Mouse (Mus musculus) adrenal gland, adult 8-10 months (tissue): ENCODE measurements at regions not wholly inside any gene's neighbourhood (a gene's known extent, or its start where the extent isn't known, plus 50 kb on each side); places are given as distances from the start of the nearest gene placed in this dataset.

Source experiments
- DNase-seq: peaks from one replicate; pipeline ENCODE4 v3.0.0; 2022

DNA sequence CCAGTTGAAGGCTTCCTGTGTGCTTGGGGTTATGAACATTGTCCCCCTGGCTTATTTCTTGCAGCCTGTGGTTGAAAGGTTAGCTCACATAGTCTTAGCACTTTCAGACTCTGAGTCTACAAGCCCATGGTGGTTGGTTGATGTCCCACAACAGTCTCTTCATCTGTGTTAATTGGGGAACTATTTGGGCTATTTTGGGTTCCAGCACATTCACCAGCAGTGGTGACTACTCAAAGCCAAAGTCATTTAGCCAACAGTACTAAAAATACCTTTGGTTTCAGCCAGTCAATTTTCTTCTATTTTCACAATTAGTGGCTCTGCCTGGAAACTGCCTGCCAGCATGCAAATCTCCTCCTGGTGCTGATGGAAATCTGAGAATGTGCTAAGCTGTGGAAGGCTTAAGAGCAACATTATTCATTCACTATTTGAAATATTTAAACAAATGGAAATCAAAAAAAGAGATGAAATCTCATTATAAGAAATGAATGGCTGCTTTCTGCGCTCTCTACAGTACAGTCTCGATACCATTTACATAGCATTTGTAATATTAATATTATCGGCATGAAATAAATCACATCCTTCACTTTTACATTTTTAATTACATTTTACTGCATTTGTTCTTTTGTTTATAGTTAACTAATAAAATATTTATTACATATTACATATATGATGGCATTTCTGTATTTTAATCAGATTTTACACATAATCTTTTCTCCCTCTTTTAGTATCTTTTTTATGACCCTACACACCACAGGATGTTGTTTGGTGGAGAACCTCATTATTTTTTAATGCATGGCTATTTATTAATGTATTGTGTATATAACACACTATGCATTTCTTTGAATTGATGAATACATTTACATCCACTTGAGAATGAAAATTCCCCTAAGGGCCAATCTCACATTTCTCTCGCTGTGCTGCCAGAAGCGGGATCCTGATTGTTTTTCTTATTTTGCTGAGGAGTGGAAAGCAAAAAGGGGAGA, 1023.5 kb downstream of the Car8 start:
- DNase-seq = no peak

GRCm38 (mm10) chr4:7206987-7207386, 1031.9 kb downstream of the Car8 start:
- no peak for DNase-seq

DNA sequence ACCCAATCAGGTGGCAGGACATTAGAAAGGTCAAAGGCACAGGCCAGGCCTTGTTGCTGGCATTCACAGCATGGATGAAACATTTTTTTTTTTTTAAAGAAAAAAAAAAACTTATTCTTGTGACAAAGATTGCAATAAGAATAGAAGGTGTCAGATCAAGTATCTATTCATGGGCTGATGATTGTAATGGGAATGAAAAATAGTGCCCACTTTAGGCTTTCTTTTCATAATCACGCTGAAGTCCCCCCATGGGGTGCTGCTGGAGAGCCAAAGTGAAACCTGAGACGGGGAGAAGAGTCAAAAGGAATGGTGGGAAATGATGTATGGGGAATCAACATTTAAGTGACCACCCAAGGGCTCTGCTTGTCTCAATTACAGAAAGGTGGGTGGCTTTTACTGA, 1037.0 kb downstream of the Car8 start:
- DNase-seq = no peak

- DNase-seq = no peak
Measured at GRCm38 (mm10) chr4:7199941-7200340, 1038.9 kb downstream of the Car8 start.

DNA sequence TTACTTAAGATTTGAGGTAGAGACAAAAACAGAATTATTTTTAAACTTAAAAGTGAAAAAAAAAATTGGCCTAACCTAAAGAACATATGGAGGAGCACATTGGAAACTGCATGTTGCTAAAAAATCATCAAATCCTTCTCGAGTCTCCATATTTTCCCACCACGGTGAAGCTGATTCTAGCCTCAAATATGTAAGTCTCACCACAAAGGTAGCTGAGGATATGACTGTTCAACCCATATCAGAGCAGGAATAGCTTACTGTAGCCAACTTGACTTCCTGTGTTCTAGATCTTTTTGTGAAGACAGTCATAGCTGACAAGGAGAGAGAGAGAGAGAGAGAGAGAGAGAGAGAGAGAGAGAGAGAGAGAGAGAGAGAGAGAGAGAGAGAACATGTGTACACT, 1039.8 kb downstream of the Car8 start:
- no peak for DNase-seq

- DNase-seq = no peak
Measured at GRCm38 (mm10) chr4:7196570-7196969, 1042.3 kb downstream of the Car8 start.

DNA sequence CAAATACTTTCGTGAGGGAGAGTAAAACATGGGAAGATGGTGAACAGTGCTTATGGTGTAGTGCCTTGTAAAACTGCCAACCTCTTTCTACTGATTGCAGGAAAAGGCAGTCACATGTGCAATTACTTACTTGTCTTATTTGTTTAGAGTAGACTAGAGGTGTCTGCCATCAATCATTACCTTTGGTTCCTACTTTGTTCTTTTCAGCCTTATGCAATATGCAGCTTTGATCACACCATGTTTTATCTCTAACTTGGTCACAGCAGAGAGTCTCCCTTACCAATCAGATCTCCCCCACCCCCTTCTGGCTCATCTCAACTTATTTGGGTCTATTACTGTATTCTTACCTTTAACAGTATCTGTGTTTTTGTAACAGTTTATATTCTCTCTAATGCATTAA, 1043.2 kb downstream of the Car8 start:
- DNase-seq = no peak

GRCm38 (mm10) chr4:7191912-7192311, 1046.9 kb downstream of the Car8 start:
- DNase-seq = no peak

GRCm38 (mm10) chr4:7191228-7191627, 1047.6 kb downstream of the Car8 start:
- no peak for DNase-seq

GRCm38 (mm10) chr4:7175030-7175429, 1063.8 kb downstream of the Car8 start:
- DNase-seq = no peak

DNA sequence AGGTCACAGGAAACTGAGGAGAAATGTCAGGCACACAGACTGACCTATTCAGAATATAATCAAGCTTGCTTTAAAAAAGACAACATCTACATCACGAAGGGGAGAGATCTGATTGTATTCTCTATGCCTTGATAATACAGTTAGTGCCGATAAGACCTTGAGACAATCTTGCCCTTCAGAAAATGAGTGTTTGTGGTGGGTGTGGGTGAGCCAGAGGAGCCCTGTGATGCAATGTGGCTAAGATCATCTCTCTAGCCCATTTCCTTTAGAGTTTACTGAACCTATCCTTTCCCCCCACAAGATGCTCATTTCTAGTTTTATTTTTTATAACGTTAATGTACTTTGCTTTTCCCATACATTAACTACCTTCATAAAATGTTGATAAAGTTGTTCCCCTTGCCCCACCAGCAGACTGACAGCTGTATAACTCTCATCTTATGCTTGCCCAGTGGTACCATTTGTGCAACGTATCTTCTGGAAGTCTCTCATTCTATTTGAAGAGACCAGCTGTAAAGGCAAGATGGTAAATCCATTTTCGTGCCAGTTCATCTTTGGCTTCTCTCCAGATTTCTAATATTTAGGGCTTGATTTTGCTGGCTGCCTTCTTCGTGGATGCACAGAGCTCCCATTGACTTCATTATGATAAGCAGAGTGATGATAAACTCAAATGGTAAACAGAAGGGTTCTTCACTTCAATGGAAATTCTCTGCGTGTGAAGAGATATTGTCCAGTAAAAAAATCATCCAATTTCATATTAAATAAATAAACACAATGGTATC, 1066.1 kb downstream of the Car8 start:
- DNase-seq = no peak

GRCm38 (mm10) chr4:7171637-7172417, 1067.0 kb downstream of the Car8 start:
- no peak for DNase-seq

DNA sequence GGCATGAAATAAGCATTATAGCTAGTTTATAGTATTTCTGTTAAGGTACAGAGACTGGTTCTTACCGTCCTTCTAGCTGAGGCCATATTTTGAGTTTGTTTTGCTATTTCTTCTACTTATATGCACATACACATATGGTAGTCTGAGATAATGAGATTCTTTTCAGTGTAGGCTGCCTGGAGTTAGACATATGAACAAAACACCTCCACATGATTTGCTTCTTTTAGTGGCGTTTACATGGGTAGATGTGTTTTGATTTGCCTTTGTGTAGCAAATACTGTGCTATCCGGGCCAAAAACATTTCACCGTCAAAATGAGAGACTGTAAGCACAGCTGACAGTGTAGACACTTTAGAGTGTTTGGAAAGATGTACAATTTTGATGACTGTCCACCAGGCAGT, 1077.4 kb downstream of the Car8 start:
- no peak for DNase-seq

DNA sequence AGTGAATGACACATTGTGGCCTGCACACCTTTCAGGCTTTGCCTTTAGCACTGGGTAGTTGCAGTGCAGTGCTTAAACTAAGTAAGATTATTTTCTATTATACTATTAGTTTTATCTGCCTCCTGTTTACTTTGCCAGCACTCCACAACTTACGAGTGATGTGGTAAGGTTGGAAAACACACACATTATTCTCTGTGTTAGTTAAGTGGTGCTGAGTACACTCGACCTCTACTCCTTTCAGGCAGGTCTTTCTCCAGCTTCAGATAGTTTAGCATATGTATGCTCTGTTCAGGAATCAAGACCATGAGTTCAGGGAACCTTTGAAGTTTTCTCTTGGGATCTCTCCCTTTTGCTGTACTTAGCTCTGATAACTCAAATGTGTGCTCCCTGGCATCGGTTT, 1081.0 kb downstream of the Car8 start:
- DNase-seq = no peak

DNA sequence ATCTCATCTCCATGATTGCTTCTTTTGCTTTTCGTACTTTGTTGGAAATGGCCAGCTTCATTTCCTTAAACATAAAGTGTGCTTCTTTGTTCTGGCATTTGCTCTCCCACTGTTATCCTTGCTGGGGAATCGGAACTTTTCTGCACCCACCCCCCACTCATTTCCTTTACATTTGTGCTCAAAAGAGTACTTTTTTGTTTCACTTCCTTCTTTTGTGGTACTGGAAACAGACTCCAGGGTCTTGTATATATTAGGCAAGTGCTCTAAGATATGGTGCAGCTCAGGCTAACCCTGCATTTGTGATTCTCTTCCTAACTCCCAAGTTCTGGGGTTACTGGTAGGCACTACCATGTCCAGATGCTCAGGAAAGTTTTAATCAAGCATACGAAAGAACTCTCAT, 1084.6 kb downstream of the Car8 start:
- no peak for DNase-seq

DNA sequence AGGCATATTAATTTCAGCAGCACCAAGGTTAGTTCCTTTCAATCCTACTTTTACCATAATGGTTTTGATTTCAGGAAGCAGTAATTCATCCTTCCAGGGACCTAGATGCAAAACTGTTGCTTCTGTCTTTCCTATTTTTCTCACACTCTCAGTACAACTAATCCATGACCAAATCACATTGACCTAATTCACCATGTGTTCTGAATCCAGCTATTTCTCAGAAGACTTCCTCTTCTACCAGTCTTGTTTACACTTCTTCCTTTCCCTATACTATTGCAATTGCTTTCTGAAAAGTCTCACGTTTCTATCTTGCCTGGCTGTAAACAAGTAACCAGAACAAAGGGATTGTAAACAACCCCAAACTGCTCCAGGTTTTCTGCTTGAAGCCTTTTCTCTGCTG, 1085.0 kb downstream of the Car8 start:
- no peak for DNase-seq

DNA sequence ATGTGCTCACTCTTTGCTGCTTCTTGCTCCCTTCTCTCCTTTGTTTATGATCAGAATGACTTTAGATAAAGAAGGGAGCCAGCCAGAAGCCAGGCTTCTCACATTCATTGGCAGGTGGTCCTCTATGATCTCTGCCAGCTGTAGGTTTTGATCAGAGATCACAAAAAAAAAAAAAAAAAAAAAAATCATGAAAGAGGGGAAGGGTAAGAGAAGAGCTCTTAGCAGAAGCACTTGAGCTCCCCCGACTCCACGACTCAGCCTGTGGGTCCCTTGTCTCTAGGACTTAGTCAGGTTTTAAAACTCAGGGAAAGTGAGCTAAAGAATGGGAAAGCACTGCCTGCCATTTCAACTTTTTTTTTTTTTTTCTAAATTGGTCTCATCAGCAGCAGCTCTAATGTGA, 1093.1 kb downstream of the Car8 start:
- no peak for DNase-seq

DNA sequence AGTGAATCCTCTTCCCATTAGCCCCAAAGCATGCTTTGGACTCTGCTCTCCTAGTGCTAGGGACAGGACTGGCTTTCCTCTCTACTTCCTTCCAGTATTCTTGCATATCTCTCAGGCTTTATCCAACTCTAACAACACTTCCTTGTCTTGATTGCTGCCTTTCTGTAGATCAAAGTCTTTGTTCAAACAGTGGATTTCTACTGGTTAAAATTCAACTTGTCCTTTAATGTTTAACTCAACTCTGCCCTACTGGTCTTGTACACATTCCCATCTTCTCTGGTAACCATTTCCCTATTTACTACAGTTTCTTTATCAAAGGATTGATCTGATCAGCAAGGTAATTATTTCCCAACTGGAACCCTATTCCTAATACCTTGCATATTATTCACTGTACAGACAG, 1094.6 kb downstream of the Car8 start:
- no peak for DNase-seq

DNA sequence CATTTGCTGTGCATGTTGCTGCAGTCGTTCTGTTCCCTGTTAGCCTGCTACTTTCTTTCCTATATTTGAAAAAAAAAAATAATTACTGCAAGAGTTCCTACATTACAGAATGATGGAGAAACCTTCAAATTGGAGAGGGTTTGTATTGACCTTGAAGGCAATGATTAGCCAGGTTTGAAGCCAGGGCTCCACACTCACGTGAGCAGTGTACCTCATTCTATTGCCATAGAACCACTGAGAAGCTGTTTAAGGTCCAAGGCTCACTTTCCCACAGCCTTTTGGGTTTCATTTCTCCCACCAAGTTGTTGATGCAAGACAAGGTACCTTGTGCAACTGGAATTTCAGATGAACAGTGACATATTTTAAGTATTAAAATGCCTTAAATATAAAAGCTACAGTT, 1095.2 kb downstream of the Car8 start:
- no peak for DNase-seq

DNA sequence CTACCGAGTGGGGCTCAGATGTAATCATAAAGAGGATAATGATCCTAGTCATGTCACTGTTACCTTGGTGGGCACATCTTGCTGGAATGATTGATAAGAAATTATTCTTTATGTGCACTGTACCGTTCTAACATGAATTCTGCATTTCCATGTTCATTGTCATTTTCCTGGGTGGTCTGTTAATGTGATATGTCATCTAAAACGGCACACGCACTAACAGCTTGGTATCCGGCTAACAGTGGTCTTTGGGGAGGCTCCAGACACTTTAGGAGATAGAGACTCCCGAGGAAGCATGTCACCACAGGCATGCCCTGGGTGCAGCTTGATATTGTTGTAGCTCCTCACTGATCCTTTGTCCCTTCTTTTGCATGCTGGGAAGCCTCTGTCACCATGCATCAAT, 1096.1 kb downstream of the Car8 start:
- DNase-seq = no peak

- DNase-seq = no peak
Measured at GRCm38 (mm10) chr4:7112159-7112558, 1126.7 kb downstream of the Car8 start.

- DNase-seq = no peak
Measured at GRCm38 (mm10) chr4:7092957-7093356, 1145.9 kb downstream of the Car8 start.
